Mouse (Mus musculus): ENCODE measurements around the gene Cks1b.

DNA sequence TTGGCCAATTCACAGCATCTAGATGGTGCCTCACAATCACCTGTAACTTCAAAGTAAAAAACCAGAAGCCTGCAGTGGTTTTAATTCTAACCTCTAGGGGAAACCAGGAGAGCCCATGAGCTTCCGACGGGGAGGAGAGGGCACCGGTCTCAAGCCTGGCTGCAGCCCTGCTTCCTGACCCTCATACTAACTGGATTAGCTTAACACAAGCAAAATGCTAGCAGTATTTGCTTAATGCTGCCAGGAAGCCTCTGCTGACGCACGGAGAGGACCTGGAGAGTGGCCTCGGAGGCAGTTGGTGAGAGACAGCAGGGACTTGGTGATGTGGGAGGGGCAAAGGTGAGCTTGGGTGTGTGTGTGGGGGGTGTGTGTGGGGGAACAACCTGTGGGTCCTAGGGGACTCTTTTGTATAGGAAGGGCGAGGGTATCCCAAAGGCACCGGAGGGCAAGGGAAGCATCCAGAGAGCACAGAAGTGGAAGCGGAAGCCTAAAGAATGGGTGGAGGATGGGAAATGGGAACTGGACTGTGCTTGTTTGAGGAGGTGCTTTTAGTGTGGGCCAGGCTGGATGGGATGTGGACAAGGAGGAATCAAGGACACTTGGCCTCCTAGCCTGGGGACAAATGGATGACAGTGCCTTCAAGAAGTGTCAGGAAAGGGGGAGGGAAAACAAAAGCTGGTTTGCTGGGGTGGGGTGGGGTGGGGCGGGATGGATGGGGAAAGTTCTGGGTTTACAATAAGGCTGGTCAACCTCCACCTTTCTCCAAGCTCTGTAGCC is 36.4 kb upstream of the Cks1b start, which contains the start of gene Pmvk:
- TF ChIP-seq GATA1 (IDR thresholded peaks at IDR 0.05; ENCODE audit: low read length) (no peak), TAL1 (IDR thresholded peaks at IDR 0.05; ENCODE audit: low read length) (no peak)

Data from erythroblast, embryonic 14.5 days (primary cell).